Mouse (Mus musculus) CH12.LX (cell line): ENCODE data around the gene Jak1. TPM values are rescaled to one million over a fixed set of nuclear protein-coding genes. Genes with fewer than 3 reads are reported as not detected.

ENCODE experiments used
- DNase-seq: peaks from one replicate; pipeline ENCODE4 v3.0.0-alpha.2; 2013; ENCODE audit errors: extremely low read depth
- H3K27ac ChIP-seq: 2 replicates; pipeline ENCODE4 v1.5.1; 2012; ENCODE audit warnings: low read depth, mild to moderate bottlenecking, control low read depth, moderate library complexity; ENCODE audit not compliant: insufficient read depth
- H3K27me3 ChIP-seq: replicated peaks from 2 replicates; pipeline ENCODE3; 2012; ENCODE audit warnings: inconsistent platforms
- H3K36me3 ChIP-seq, 2 experiments: replicated peaks in 1 of 2; 2 replicates each; pipeline versions ENCODE3 to v1.6.1; 2012; ENCODE audit warnings: inconsistent platforms in 1 of 2, low read length in 1 of 2, mild to moderate bottlenecking in 1 of 2, mixed read lengths in 1 of 2, moderate library complexity in 1 of 2; ENCODE audit not compliant: control insufficient read depth in 1 of 2, insufficient read depth in 1 of 2
- H3K4me1 ChIP-seq, 2 experiments: 2 replicates each; pipeline ENCODE4 v1.6.1; 2012; ENCODE audit warnings: inconsistent platforms in 1 of 2, moderate library complexity in 1 of 2; ENCODE audit not compliant: insufficient read depth in 2 of 2, control insufficient read depth in 1 of 2
- H3K4me2 ChIP-seq: 2 replicates; pipeline ENCODE4 v1.6.1; 2012; ENCODE audit warnings: low read depth, mild to moderate bottlenecking, control low read depth; ENCODE audit not compliant: poor library complexity, insufficient read depth, severe bottlenecking
- H3K4me3 ChIP-seq, 3 experiments: fragments of 150-350 bp in 1 of 3; sonication (generic) in 1 of 3; replicated peaks in 1 of 3; 2 replicates each; pipeline versions ENCODE3 to v1.5.1; 2011 to 2012; ENCODE audit warnings: low read depth in 2 of 3, low read length in 2 of 3, mild to moderate bottlenecking in 2 of 3, moderate library complexity in 2 of 3, control low read depth in 1 of 3, improper control_type of control experiment in 1 of 3, inconsistent platforms in 1 of 3, mixed read lengths in 1 of 3; ENCODE audit not compliant: poor library complexity in 1 of 3
- H3K79me2 ChIP-seq: replicated peaks from 2 replicates; pipeline ENCODE4 v1.6.1; 2012; ENCODE audit warnings: mild to moderate bottlenecking, moderate library complexity; ENCODE audit not compliant: control insufficient read depth, poor library complexity, insufficient read depth, severe bottlenecking; ENCODE audit errors: extremely low read depth
- H3K9ac ChIP-seq: 2 replicates; pipeline ENCODE4 v1.6.1; 2012; ENCODE audit warnings: low read depth, mild to moderate bottlenecking, control low read depth, moderate library complexity; ENCODE audit not compliant: insufficient read depth
- H3K9me3 ChIP-seq: replicated peaks from 2 replicates; pipeline ENCODE3; 2012; ENCODE audit warnings: low read length, inconsistent platforms, mixed read lengths
- BHLHE40 ChIP-seq: IDR thresholded peaks from 2 replicates; pipeline ENCODE4 v1.6.1; 2011; ENCODE audit warnings: mild to moderate bottlenecking, low read depth, low read length, improper control_type of control experiment
- E2F4 ChIP-seq: IDR thresholded peaks from 2 replicates; pipeline ENCODE4 v1.6.1; 2011; ENCODE audit warnings: low read depth, low read length, improper control_type of control experiment; ENCODE audit not compliant: insufficient replicate concordance
- ELF1 ChIP-seq: IDR thresholded peaks from 2 replicates; pipeline ENCODE4 v1.6.1; 2014; ENCODE audit warnings: low read depth, mild to moderate bottlenecking, inconsistent platforms, low read length, improper control_type of control experiment
- GABPA ChIP-seq: IDR thresholded peaks from 2 replicates; pipeline ENCODE4 v1.6.1; 2012; ENCODE audit warnings: low read depth, low read length, improper control_type of control experiment, inconsistent platforms; ENCODE audit not compliant: insufficient replicate concordance
- MAZ ChIP-seq: IDR thresholded peaks from 2 replicates; pipeline ENCODE4 v1.6.1; 2012; ENCODE audit warnings: low read depth, mild to moderate bottlenecking, inconsistent platforms, low read length, improper control_type of control experiment, moderate library complexity
- MXI1 ChIP-seq: IDR thresholded peaks from 2 replicates; pipeline ENCODE4 v1.6.1; 2011; ENCODE audit warnings: mild to moderate bottlenecking, low read depth, low read length, improper control_type of control experiment
- POLR2AphosphoS2 ChIP-seq: IDR thresholded peaks from 2 replicates; pipeline ENCODE4 v1.6.1; 2011; ENCODE audit warnings: low read depth, low read length, improper control_type of control experiment
- SIN3A ChIP-seq: IDR thresholded peaks from 2 replicates; pipeline ENCODE4 v1.6.1; 2012; ENCODE audit warnings: low read length, improper control_type of control experiment, inconsistent platforms
- ZKSCAN1 ChIP-seq: IDR thresholded peaks from 2 replicates; pipeline ENCODE4 v1.6.1; 2012; ENCODE audit warnings: low read depth, inconsistent platforms, low read length, improper control_type of control experiment, borderline replicate concordance
- dilution Hi-C: fragments of 300-500 bp; cut with MboI; formaldehyde crosslinking; loops from 2 replicates; pipeline ENCODE4 v1.14.3; 2020; ENCODE audit warnings: low sequenced_read_pairs; ENCODE audit not compliant: extremely low pct_unique_long_range_greater_than_20kb, extremely low pct_ligation_motif_present
- in situ Hi-C: fragments of 300-500 bp; cut with MboI; formaldehyde crosslinking; loops from 3 replicates; pipeline ENCODE4 v1.14.3; 2019; ENCODE audit warnings: low sequenced_read_pairs, low pct_ligation_motif_present, low pct_unique_long_range_greater_than_20kb, mixed read lengths
- polyA plus RNA-seq: library from polyadenylated mRNA; unstranded; fragments of >175 nt; gene quantifications from 2 replicates; pipeline ENCODE4 v1.2.1, GENCODE M21; 2012; ENCODE audit warnings: low read depth; ENCODE audit not compliant: insufficient read length
- total RNA-seq, 2 experiments: library from RNA; depleted of rRNA; stranded (reverse); fragments of 300-350 nt in 1 of 2; fragments of >200 nt in 1 of 2; gene quantifications; 2 replicates each; pipeline ENCODE4 v1.2.3; 2012 to 2014

Jak1 gene
- total and polyA plus RNA-seq, 3 experiments = 28.6 to 51.4 (median 33.9) TPM

DNA sequence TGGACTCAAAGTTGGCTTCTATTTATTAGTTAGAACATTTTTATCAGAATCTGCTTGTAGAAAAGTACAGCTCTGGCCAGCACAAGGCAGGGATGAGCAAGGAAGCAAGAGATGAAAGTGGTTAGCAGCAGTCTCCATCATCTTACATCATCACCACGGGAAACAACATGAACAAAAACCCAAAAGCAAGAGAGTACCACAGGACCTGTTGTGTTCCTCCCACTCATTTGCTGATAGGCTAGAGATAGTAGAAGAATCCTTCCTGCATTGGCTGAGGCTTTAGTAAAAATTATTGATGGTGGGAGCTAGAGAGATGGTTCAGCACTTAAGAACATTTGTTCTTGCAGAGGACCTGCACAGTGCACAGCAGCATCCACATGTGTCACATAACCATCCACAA, 70.9 kb downstream of the Jak1 start:
- H3K79me2 ChIP-seq = 0 out of 2 replicates have a peak, but pooled peaks cover 3% of the 10 kb centered on the region
- TF ChIP-seq ZKSCAN1 (no peak), E2F4 (no peak), MXI1 (no peak), GABPA (no peak)
- TF ChIP-seq, all 38 proteins: peak for 0
- no peak for DNase-seq
- Histone ChIP-seq H3K4me3 (no peak overlapping the region), H3K36me3 (peaks cover 10 to 49% of the 10 kb centered on the region in 2 experiments), H3K27ac (no peak overlapping the region), H3K27me3 (no peaks in the 10 kb centered on the region), H3K4me2 (no peak overlapping the region), H3K4me1 (peaks cover 0 to 19% of the 10 kb centered on the region in 2 experiments; a peak in 2 of 4 replicates), H3K9ac (no peak overlapping the region), H3K9me3 (no peaks in the 10 kb centered on the region)
- in situ Hi-C loops = no loop called here
- dilution Hi-C loops = no loop called here

DNA sequence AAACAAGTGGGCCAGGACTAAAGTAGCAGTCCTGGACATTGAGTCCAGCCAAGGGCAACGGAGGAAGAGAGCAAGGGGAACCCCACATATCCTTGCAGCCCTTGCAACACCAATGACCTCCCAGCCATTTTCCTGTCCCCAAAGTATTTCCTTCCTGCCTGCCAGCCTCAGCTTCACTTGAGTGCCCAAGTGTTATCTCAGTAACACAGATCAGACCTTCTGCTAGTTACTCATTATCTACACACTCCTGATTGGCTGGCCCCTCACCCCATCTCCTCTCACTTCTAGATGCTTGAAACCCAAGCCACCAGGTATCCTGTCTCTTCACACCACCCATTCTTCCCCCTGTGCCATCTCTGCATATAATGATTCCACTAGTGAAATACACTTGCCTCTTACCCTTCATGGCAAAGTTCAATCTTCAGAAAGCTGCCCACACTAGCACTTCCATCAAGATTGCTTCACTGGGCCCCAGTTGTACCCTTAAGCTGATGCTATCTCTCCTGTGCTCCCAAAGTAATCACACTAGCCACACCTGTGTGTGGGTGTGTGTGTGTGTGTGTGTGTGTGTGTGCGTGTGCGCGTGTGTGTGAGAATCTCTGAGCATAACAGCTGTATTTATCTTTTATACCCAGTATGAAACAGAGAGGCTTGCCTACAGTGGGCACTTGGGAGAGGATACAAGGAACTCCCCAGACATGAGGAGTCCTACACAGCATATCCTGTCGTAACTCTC, 72.7 kb downstream of the Jak1 start:
- DNase-seq = no peak
- Histone ChIP-seq H3K4me3 (no peak overlapping the region), H3K9me3 (no peaks in the 10 kb centered on the region), H3K79me2 (0 out of 2 replicates have a peak, but pooled peaks cover 3% of the 10 kb centered on the region), H3K4me2 (no peak overlapping the region), H3K27ac (no peak overlapping the region), H3K27me3 (no peaks in the 10 kb centered on the region), H3K36me3 (peaks cover 21 to 58% of the 10 kb centered on the region in 2 experiments), H3K9ac (no peak overlapping the region), H3K4me1 (peaks cover 0 to 11% of the 10 kb centered on the region in 2 experiments; a peak in 2 of 4 replicates)
- in situ Hi-C loops = no loop called here
- dilution Hi-C loops = no loop called here
- TF ChIP-seq POLR2AphosphoS2 (no peak), ELF1 (no peak), MAZ (no peak)

DNA sequence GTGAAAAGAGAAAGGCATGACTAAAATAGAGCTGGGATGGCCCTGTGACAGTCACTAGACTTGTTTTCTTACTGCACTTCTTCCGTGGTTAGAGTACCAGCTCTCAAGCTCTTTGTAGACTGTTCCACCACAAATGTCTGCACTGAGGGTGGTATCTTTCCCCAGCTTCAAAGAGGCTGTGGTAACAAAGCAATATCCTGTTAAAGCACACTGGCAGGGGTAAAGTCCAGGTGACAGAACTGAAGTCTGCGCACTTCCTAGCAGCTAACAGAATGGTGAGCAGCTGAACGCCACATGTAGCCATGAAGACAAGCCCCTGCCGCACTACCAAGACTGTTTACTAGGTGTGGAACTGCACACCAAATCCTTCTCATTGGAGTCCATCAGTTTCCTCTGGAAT, 77.7 kb downstream of the Jak1 start:
- Histone ChIP-seq H3K4me3 (no peak overlapping the region), H3K9me3 (no peaks in the 10 kb centered on the region), H3K4me1 (peaks cover 0 to 32% of the 10 kb centered on the region in 2 experiments; a peak in 2 of 4 replicates), H3K27ac (no peak overlapping the region), H3K4me2 (no peak overlapping the region), H3K36me3 (peaks cover 35 to 88% of the 10 kb centered on the region in 2 experiments), H3K9ac (no peak overlapping the region), H3K27me3 (no peaks in the 10 kb centered on the region), H3K79me2 (no peaks in the 10 kb centered on the region)
- in situ Hi-C loops = no loop called here
- dilution Hi-C loops = no loop called here
- TF ChIP-seq BHLHE40 (no peak), SIN3A (no peak)
- DNase-seq = no peak
